Mouse (Mus musculus) thymus, adult 2 months (tissue): ENCODE measurements around the gene Nek8.

Experiments
- CTCF ChIP-seq: fragments of 200-500 bp; IDR thresholded peaks from 2 replicates; pipeline ENCODE4 v1.5.1; 2012; ENCODE audit warnings: mild to moderate bottlenecking, control low read depth, low read length, moderate library complexity, borderline replicate concordance; ENCODE audit not compliant: control insufficient read depth, poor library complexity, insufficient read depth; ENCODE audit errors: extremely low read depth
- POLR2A ChIP-seq: fragments of 200-500 bp; IDR thresholded peaks from 2 replicates; pipeline ENCODE4 v1.6.1; 2012; ENCODE audit warnings: mild to moderate bottlenecking, low read length, control low read depth, moderate library complexity; ENCODE audit not compliant: control insufficient read depth, poor library complexity, insufficient read depth; ENCODE audit errors: extremely low read depth

DNA sequence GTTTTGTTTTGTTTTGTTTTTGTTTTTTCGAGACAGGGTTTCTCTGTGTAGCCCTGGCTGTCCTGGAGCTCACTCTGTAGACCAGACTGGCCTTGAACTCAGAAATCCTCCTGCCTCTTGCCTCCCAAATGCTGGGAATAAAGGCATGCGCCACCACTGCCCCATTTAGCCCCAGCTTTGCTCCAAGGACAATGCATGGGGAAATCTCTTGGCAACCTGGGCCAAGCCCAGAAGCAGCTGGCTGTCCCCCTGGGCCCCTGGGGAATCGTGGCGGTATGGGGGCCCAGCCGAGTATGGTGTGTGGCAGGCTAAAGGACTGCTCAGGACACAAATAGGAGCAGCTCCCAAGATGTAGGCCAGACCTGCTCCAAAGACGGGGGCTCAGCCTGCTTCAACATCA, 27.8 kb upstream of the Nek8 start:
- TF ChIP-seq CTCF (no peak), POLR2A (no peak)
